Mouse (Mus musculus): Measurements from ENCODE around the gene Fbxl2. TPM values are rescaled to one million over a fixed set of nuclear protein-coding genes. Genes with fewer than 3 reads are reported as not detected.

Fbxl2 gene
- polyA plus RNA-seq, 1 experiment from 2014 or later = 1.6 TPM

DNA sequence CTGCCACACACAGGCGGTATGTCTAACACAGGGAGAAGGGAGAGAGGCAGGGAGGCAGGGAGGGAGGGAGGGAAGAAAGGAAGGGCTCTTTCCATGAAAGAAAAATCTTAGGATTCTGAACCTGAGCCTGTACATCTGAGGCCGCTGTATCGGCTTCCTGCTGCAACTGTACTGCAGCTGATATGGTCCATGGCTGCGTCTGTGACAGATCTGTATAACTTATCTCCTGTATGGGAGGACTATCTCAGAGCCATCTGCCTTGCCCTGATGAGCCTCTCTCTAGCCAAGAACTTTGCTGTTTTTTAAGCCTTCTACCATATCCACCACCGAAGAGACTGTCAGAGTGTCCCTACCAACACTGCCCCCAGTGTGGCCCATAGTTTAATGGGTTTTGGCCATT is 130.2 kb downstream of the Fbxl2 start:
- Histone ChIP-seq H3K27ac (ENCODE audit: poor library complexity, severe bottlenecking) (no peak overlapping the region), H3K4me2 (no peak overlapping the region), H3K9me3 (replicated peaks) (no peaks in the 10 kb centered on the region), H3K4me1 (replicated peaks) (no peaks in the 10 kb centered on the region), H3K4me3 (no peak overlapping the region), H3K9ac (no peak overlapping the region), H3K36me3 (peaks cover 58% of the 10 kb centered on the region), H3K27me3 (replicated peaks) (no peaks in the 10 kb centered on the region)
- 85% methylated on average over 5 of the region's 5 CpGs for WGBS
- no peak for ATAC-seq (ENCODE audit: insufficient number of reproducible peaks, low FRiP score)

Other genes with a start within 250 kb of the Fbxl2 start
- gene Ubp1, start 115.3 kb downstream of the Fbxl2 start, polyA plus RNA-seq (2016; fragmentation: Nextera tagmentation; extraction: Ambion mirVana) = 33.6 and 34.3 TPM in 2 replicates
- gene Susd5, start 10.9 kb upstream of the Fbxl2 start, polyA plus RNA-seq (2016; fragmentation: Nextera tagmentation; extraction: Ambion mirVana) = 0.08 and 0.18 TPM in 2 replicates

Measured in heart, embryonic 12.5 days (tissue).